Mouse (Mus musculus) heart, embryonic 15.5 days (tissue): ENCODE data around the gene Adgrg7. TPM values are rescaled to one million over a fixed set of nuclear protein-coding genes. Genes with fewer than 3 reads are reported as not detected.

ENCODE experiments used
- ATAC-seq: fragments of 200-750 bp; cut with Nextera tagmentation; replicated peaks from 2 replicates; pipeline ENCODE4 v1.8.0; 2017; ENCODE audit warnings: low read depth, moderate TSS enrichment; ENCODE audit not compliant: insufficient number of reproducible peaks, insufficient read depth, low FRiP score
- H3K27ac ChIP-seq: fragments of 300-500 bp; sonication (generic); 2 replicates; pipeline ENCODE4 v1.5.1; 2015; ENCODE audit warnings: mild to moderate bottlenecking, inconsistent platforms
- H3K27me3 ChIP-seq: fragments of 300-500 bp; sonication (generic); 2 replicates; pipeline ENCODE4 v1.6.1; 2015; ENCODE audit warnings: inconsistent platforms
- H3K36me3 ChIP-seq: fragments of 300-500 bp; sonication (generic); 2 replicates; pipeline ENCODE4 v1.6.1; 2015; ENCODE audit warnings: mild to moderate bottlenecking, inconsistent platforms
- H3K4me1 ChIP-seq: fragments of 300-500 bp; sonication (generic); replicated peaks from 2 replicates; pipeline ENCODE4 v1.6.1; 2015; ENCODE audit warnings: inconsistent platforms
- H3K4me2 ChIP-seq: fragments of 300-500 bp; sonication (generic); 2 replicates; pipeline ENCODE4 v1.6.1; 2015; ENCODE audit warnings: inconsistent platforms, mild to moderate bottlenecking, moderate library complexity
- H3K4me3 ChIP-seq: fragments of 300-500 bp; sonication (generic); 2 replicates; pipeline ENCODE4 v1.5.1; 2015; ENCODE audit warnings: mild to moderate bottlenecking, inconsistent platforms
- H3K9ac ChIP-seq: fragments of 300-500 bp; sonication (generic); 2 replicates; pipeline ENCODE4 v1.6.1; 2015; ENCODE audit warnings: mild to moderate bottlenecking, inconsistent platforms
- H3K9me3 ChIP-seq: fragments of 300-500 bp; sonication (generic); replicated peaks from 2 replicates; pipeline ENCODE4 v1.6.1; 2016; ENCODE audit warnings: inconsistent platforms
- WGBS: fragments of 180-500 bp; shearing (Covaris S2); methylation state at CpG from one replicate; pipeline ENCODE4 v1.1.7; 2015; ENCODE audit warnings: mixed read lengths; 5-methylcytosine and 5-hydroxymethylcytosine counted together
- polyA plus RNA-seq: library from polyadenylated mRNA; unstranded; fragments of >200 nt; fragmentation: Nextera tagmentation; extraction: Ambion mirVana; gene quantifications from 2 replicates; pipeline ENCODE4 v1.2.1, GENCODE M21; 2015

The Adgrg7 gene
- not detected in 2 replicates for polyA plus RNA-seq

DNA sequence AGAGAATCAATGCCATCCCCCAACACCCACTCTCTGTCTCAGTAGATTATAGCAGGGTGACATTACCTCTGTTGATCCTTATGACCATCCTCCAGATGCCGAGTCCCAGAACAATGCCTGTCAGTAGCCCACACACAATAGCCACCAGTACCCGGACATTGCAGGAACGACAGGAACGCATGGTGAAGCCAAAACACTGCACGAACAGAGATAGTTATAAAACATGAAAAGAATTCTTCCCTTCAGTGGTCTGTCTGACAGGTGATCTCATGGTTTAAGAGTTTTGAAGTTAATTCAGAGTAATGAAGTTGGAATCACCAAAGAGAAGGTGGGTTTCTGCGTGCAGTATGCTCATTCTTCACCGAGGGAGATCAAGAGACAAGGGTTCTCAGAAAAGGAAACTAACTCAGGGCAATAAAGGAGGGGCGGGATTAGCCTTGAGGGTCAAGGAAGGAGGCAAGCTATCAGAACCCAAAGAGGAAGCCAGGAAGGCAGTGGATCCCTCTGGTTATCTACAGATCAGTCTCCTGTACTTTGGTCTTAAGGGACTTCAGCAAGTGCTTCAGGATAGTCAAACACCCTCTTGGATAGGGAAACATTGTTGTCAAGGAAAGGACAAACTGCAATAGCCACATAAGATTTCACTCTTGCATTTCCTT is at the start of gene Adgrg7:
Adgrg7 (minus strand) TSS at position 375 of the 659 bp plus-strand sequence.
- Histone ChIP-seq H3K9ac (no peak within 1 kb of the TSS), H3K4me3 (no peak within 1 kb of the TSS), H3K4me2 (no peak within 1 kb of the TSS), H3K27ac (no peak within 1 kb of the TSS), H3K36me3 (no peaks in the 10 kb centered on the region), H3K9me3 (no peaks in the 10 kb centered on the region), H3K4me1 (no peaks in the 10 kb centered on the region), H3K27me3 (no peaks in the 10 kb centered on the region)
- 70% methylated on average over 8 of the region's 8 CpGs for WGBS
- ATAC-seq, result no peak

DNA sequence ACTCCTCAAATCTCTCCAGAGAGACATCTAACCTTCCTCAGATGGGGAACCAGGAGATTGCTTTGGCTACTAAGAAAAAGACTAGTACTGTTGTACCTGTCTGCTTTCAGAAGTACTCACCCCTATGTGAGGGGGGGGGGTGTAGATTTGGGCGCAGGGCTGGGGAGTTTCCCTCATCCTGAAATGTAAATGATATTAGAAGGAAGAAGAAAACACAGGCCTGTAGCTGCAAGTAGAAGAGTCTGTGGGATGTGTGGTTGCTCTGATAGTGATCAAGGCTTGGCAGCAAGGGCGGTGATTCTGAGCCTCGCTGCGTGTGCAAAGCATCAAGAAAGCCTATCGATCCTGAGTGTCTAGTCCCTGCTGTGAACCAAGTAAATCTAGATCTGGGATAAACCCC is 47.3 kb upstream of the Adgrg7 start:
- Histone ChIP-seq H3K36me3 (no peaks in the 10 kb centered on the region), H3K27ac (no peak overlapping the region), H3K4me2 (no peak overlapping the region), H3K9me3 (no peaks in the 10 kb centered on the region), H3K4me1 (no peaks in the 10 kb centered on the region), H3K27me3 (no peaks in the 10 kb centered on the region), H3K4me3 (no peak overlapping the region), H3K9ac (no peak overlapping the region)
- no peak for ATAC-seq
- 74% methylated on average over 5 of the region's 5 CpGs for WGBS

- Histone ChIP-seq H3K27ac (no peak overlapping the region), H3K4me2 (no peak overlapping the region), H3K9me3 (no peaks in the 10 kb centered on the region), H3K4me3 (no peak overlapping the region), H3K9ac (no peak overlapping the region), H3K4me1 (no peaks in the 10 kb centered on the region), H3K36me3 (no peaks in the 10 kb centered on the region), H3K27me3 (no peaks in the 10 kb centered on the region)
- 89% methylated on average over 1 of the region's 1 CpGs for WGBS
- ATAC-seq, result no peak
These were observed 37.7 kb upstream of the Adgrg7 start for GRCm38 (mm10) chr16:56833312-56833711.

- H3K4me1 ChIP-seq, result no peaks in the 10 kb centered on the region
- H3K9ac ChIP-seq, result no peak overlapping the region
- no peaks in the 10 kb centered on the region for H3K9me3 ChIP-seq
- WGBS, result 93% methylated on average over 2 of the region's 2 CpGs
- H3K36me3 ChIP-seq, result no peaks in the 10 kb centered on the region
- H3K27ac ChIP-seq, result no peak overlapping the region
- H3K4me2 ChIP-seq, result no peak overlapping the region
- H3K27me3 ChIP-seq, result no peaks in the 10 kb centered on the region
- H3K4me3 ChIP-seq, result no peak overlapping the region
- no peak for ATAC-seq
These were observed 36.3 kb upstream of the Adgrg7 start for GRCm38 (mm10) chr16:56831986-56832385.

DNA sequence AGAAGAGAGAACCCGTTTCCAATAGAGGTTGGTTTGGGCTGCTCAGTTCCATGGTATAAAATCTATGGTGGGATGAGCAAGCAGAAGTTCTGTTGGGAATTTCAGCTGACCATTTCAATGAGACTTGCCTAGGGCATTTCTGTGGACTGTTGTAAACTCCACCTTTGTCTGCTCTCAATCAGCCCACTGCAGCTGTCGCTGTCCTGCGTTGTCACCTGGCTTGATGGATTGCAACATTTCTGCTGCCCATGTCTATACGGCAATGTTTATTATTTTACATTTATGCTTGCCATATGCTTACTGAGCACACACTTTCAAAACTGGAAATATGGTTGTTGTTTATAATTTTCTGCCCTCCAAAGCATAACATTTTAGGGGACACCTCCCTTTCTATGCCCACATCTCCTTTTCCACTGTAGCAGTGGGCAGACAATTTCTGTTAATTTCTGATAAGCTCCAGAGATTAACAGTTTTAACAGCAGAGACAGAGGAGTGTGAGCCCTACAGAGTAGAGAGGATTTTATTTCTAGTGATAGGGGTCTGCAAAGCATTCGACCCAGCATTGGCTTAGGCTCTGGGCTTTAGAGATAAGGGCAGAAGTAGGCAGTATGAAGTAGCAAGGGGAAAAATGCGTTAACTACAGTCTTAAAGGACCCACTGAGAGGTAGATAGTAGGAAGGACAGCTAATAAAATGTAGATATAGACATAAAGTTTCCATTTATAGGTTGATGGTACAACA is 5.9 kb upstream of the Adgrg7 start:
- Histone ChIP-seq H3K4me3 (no peak overlapping the region), H3K4me2 (no peak overlapping the region), H3K9me3 (no peaks in the 10 kb centered on the region), H3K36me3 (no peaks in the 10 kb centered on the region), H3K27ac (no peak overlapping the region), H3K9ac (no peak overlapping the region), H3K4me1 (no peaks in the 10 kb centered on the region), H3K27me3 (no peaks in the 10 kb centered on the region)
- no peak for ATAC-seq
- WGBS, result 56% methylated on average over 6 of the region's 6 CpGs

- Histone ChIP-seq H3K9ac (no peak overlapping the region), H3K27me3 (no peaks in the 10 kb centered on the region), H3K4me1 (no peaks in the 10 kb centered on the region), H3K4me2 (no peak overlapping the region), H3K36me3 (no peaks in the 10 kb centered on the region), H3K4me3 (no peak overlapping the region), H3K27ac (no peak overlapping the region), H3K9me3 (no peaks in the 10 kb centered on the region)
- no peak for ATAC-seq
- 77% methylated on average over 7 of the region's 7 CpGs for WGBS
These were observed 5.3 kb upstream of the Adgrg7 start for GRCm38 (mm10) chr16:56800946-56801345.

GRCm38 (mm10) chr16:56800469-56800868 is 4.8 kb upstream of the Adgrg7 start:
- no peak overlapping the region for H3K27ac ChIP-seq
- 34% methylated on average over 2 of the region's 2 CpGs for WGBS
- H3K9me3 ChIP-seq, result no peaks in the 10 kb centered on the region
- no peak overlapping the region for H3K4me3 ChIP-seq
- no peaks in the 10 kb centered on the region for H3K4me1 ChIP-seq
- no peak overlapping the region for H3K9ac ChIP-seq
- H3K4me2 ChIP-seq, result no peak overlapping the region
- no peaks in the 10 kb centered on the region for H3K27me3 ChIP-seq
- no peak for ATAC-seq
- no peaks in the 10 kb centered on the region for H3K36me3 ChIP-seq

- no peak overlapping the region for H3K27ac ChIP-seq
- H3K9ac ChIP-seq, result no peak overlapping the region
- H3K4me2 ChIP-seq, result no peak overlapping the region
- no peak for ATAC-seq
- no peaks in the 10 kb centered on the region for H3K36me3 ChIP-seq
- H3K27me3 ChIP-seq, result no peaks in the 10 kb centered on the region
- no peaks in the 10 kb centered on the region for H3K9me3 ChIP-seq
- WGBS, result 72% methylated on average over 3 of the region's 3 CpGs
- no peak overlapping the region for H3K4me3 ChIP-seq
- H3K4me1 ChIP-seq, result no peaks in the 10 kb centered on the region
These were observed 3.9 kb upstream of the Adgrg7 start for GRCm38 (mm10) chr16:56799541-56800029.

DNA sequence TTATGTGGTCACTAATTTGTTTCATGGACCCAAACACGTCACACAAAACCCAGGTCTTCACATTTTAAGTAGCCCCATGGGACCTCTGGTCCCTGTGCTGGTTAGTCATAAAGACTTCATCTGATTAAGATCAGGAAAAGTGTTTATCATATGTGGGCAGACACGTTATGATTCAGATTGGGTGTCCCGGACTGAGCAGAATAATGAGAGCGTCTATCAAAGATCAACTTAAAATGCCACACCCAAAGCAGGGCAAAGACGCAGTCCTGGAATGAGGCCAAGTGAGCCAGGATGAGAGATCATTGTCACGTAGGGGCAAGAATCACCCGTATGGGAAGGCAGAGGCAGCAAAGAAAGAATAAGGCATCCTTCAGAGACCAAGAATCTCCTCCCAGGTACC is 3.2 kb upstream of the Adgrg7 start:
- no peaks in the 10 kb centered on the region for H3K9me3 ChIP-seq
- no peaks in the 10 kb centered on the region for H3K36me3 ChIP-seq
- H3K27ac ChIP-seq, result no peak overlapping the region
- no peak overlapping the region for H3K4me2 ChIP-seq
- ATAC-seq, result no peak
- 69% methylated on average over 7 of the region's 7 CpGs for WGBS
- H3K27me3 ChIP-seq, result no peaks in the 10 kb centered on the region
- no peak overlapping the region for H3K4me3 ChIP-seq
- no peak overlapping the region for H3K9ac ChIP-seq
- no peaks in the 10 kb centered on the region for H3K4me1 ChIP-seq

- Histone ChIP-seq H3K9ac (no peak overlapping the region), H3K36me3 (no peaks in the 10 kb centered on the region), H3K9me3 (no peaks in the 10 kb centered on the region), H3K4me2 (no peak overlapping the region), H3K4me1 (no peaks in the 10 kb centered on the region), H3K4me3 (no peak overlapping the region), H3K27ac (no peak overlapping the region), H3K27me3 (no peaks in the 10 kb centered on the region)
- WGBS, result 75% methylated on average over 7 of the region's 7 CpGs
- ATAC-seq, result no peak
These were observed 1.1 kb downstream of the Adgrg7 start for GRCm38 (mm10) chr16:56794383-56795144.

- Histone ChIP-seq H3K27me3 (no peaks in the 10 kb centered on the region), H3K9ac (no peak overlapping the region), H3K27ac (no peak overlapping the region), H3K9me3 (no peaks in the 10 kb centered on the region), H3K4me1 (no peaks in the 10 kb centered on the region), H3K36me3 (no peaks in the 10 kb centered on the region), H3K4me3 (no peak overlapping the region), H3K4me2 (no peak overlapping the region)
- WGBS, result 67% methylated on average over 1 of the region's 1 CpGs
- no peak for ATAC-seq
These were observed 1.9 kb downstream of the Adgrg7 start for GRCm38 (mm10) chr16:56793778-56794177.
